Mouse (Mus musculus) stomach, postnatal 0 days (tissue): ENCODE data around the gene Pole2. TPM values are rescaled to one million over a fixed set of nuclear protein-coding genes. Genes with fewer than 3 reads are reported as not detected.
"Not testable (repeated sequence)": the region's sequence is repeated elsewhere in the genome, so short reads cannot be mapped to it uniquely, and the experiment has no call there.

ENCODE experiments used
- ATAC-seq: fragments of 200-750 bp; cut with Nextera tagmentation; 2 replicates; pipeline ENCODE4 v1.8.0; 2017; ENCODE audit not compliant: low FRiP score, low TSS enrichment
- DNase-seq: peaks from one replicate; pipeline ENCODE4 v3.0.0-alpha.2; 2016; ENCODE audit warnings: low spot score
- H3K27ac ChIP-seq: fragments of 300-500 bp; sonication (generic); replicated peaks from 2 replicates; pipeline ENCODE4 v1.5.1; 2014; ENCODE audit warnings: mild to moderate bottlenecking, control low read depth
- H3K27me3 ChIP-seq: fragments of 300-500 bp; sonication (generic); 2 replicates; pipeline ENCODE4 v1.6.1; 2014; ENCODE audit warnings: low read length; ENCODE audit not compliant: control insufficient read depth, insufficient read depth
- H3K36me3 ChIP-seq: fragments of 300-500 bp; sonication (generic); 2 replicates; pipeline ENCODE4 v1.6.1; 2014; ENCODE audit warnings: low read length, mixed read lengths; ENCODE audit not compliant: control insufficient read depth, insufficient read depth
- H3K4me1 ChIP-seq: fragments of 300-500 bp; sonication (generic); replicated peaks from 2 replicates; pipeline ENCODE4 v1.6.1; 2014; ENCODE audit warnings: antibody characterized with exemption; ENCODE audit not compliant: control insufficient read depth, insufficient read depth
- H3K4me2 ChIP-seq: fragments of 300-500 bp; sonication (generic); replicated peaks from 2 replicates; pipeline ENCODE4 v1.6.1; 2014; ENCODE audit warnings: low read depth, mild to moderate bottlenecking, control low read depth, moderate library complexity
- H3K4me3 ChIP-seq: fragments of 300-500 bp; sonication (generic); 2 replicates; pipeline ENCODE4 v1.5.1; 2014; ENCODE audit warnings: low read depth, low read length, control low read depth
- H3K9ac ChIP-seq: fragments of 300-500 bp; sonication (generic); 2 replicates; pipeline ENCODE4 v1.6.1; 2014; ENCODE audit warnings: mild to moderate bottlenecking, low read length, control low read depth, mixed read lengths
- H3K9me3 ChIP-seq: fragments of 300-500 bp; sonication (generic); 2 replicates; pipeline ENCODE4 v1.6.1; 2016; ENCODE audit warnings: low read length; ENCODE audit not compliant: control insufficient read depth
- CTCF ChIP-seq: IDR thresholded peaks from 2 replicates; pipeline ENCODE4 v1.5.1; 2016; ENCODE audit warnings: antibody characterized with exemption, low read depth, mild to moderate bottlenecking, moderate library complexity
- EP300 ChIP-seq: optimal IDR thresholded peaks from 2 replicates; pipeline ENCODE3; 2016; ENCODE audit warnings: antibody characterized with exemption
- WGBS: fragments of 180-500 bp; shearing (Covaris S2); extraction: QIAGEN DNeasy Blood & Tissue Kit; methylation state at CpG from one replicate; pipeline ENCODE4 v1.1.7; 2014; 5-methylcytosine and 5-hydroxymethylcytosine counted together
- polyA plus RNA-seq: library from polyadenylated mRNA; unstranded; fragments of >200 nt; fragmentation: Nextera tagmentation; extraction: Ambion mirVana; gene quantifications from 2 replicates; pipeline ENCODE4 v1.2.1, GENCODE M21; 2015

Pole2 gene
- polyA plus RNA-seq, 1 experiment from 2014 or later: 9.0 TPM

- H3K4me3 ChIP-seq: no peak overlapping the region
- H3K9ac ChIP-seq: no peak overlapping the region
- no peaks in the 10 kb centered on the region for H3K9me3 ChIP-seq
- 55% methylated on average over 12 of the region's 12 CpGs for WGBS
- ATAC-seq (no peak), DNase-seq (no peak)
- no peaks in the 10 kb centered on the region for H3K27me3 ChIP-seq
- H3K4me2 ChIP-seq: no peak overlapping the region
- H3K36me3 ChIP-seq: peaks cover 2% of the 10 kb centered on the region; the same call in 1 of the 2 replicates
- H3K4me1 ChIP-seq: no peaks in the 10 kb centered on the region
- TF ChIP-seq EP300 (no peak), CTCF (no peak)
- no peak overlapping the region for H3K27ac ChIP-seq
Observed at GRCm38 (mm10) chr12:69179371-69179770, 48.6 kb downstream of the Pole2 start.

GRCm38 (mm10) chr12:69177526-69177925, 50.5 kb downstream of the Pole2 start:
- Histone ChIP-seq H3K4me1 (no peaks in the 10 kb centered on the region), H3K9ac (no peak overlapping the region), H3K4me2 (no peak overlapping the region), H3K27ac (no peak overlapping the region), H3K9me3 (no peaks in the 10 kb centered on the region), H3K4me3 (no peak overlapping the region), H3K36me3 (peaks cover 2% of the 10 kb centered on the region; the same call in 1 of the 2 replicates), H3K27me3 (no peaks in the 10 kb centered on the region)
- no peak for ATAC-seq
- TF ChIP-seq CTCF (no peak), EP300 (no peak)
- DNase-seq: no peak
- WGBS: 84% methylated on average over 3 of the region's 3 CpGs

- H3K27me3 ChIP-seq: no peaks in the 10 kb centered on the region
- no peaks in the 10 kb centered on the region for H3K4me1 ChIP-seq
- no peak overlapping the region for H3K4me2 ChIP-seq
- no peaks in the 10 kb centered on the region for H3K36me3 ChIP-seq
- 80% methylated on average over 3 of the region's 3 CpGs for WGBS
- H3K9ac ChIP-seq: no peak overlapping the region
- no peak for TF ChIP-seq EP300
- DNase-seq (no peak), ATAC-seq (peak; percentile 78)
- no peak overlapping the region for H3K27ac ChIP-seq
- no peaks in the 10 kb centered on the region for H3K9me3 ChIP-seq
- H3K4me3 ChIP-seq: no peak overlapping the region
Observed at GRCm38 (mm10) chr12:69175975-69176374, 52.0 kb downstream of the Pole2 start.

- ATAC-seq (no peak), DNase-seq (no peak)
- no peak overlapping the region for H3K4me2 ChIP-seq
- no peaks in the 10 kb centered on the region for H3K9me3 ChIP-seq
- H3K4me1 ChIP-seq: no peaks in the 10 kb centered on the region
- H3K9ac ChIP-seq: no peak overlapping the region
- TF ChIP-seq EP300 (no peak), CTCF (no peak)
- H3K27ac ChIP-seq: no peak overlapping the region
- H3K4me3 ChIP-seq: no peak overlapping the region
- H3K27me3 ChIP-seq: no peaks in the 10 kb centered on the region
- WGBS: 91% methylated on average over 2 of the region's 2 CpGs
- H3K36me3 ChIP-seq: no peaks in the 10 kb centered on the region
Observed at GRCm38 (mm10) chr12:69171307-69171706, 56.7 kb downstream of the Pole2 start.

GRCm38 (mm10) chr12:69168461-69169106, 59.4 kb downstream of the Pole2 start, which contains the start of gene Lrr1:
TSS of gene Lrr1 (plus strand) at chr12:69168814.
- Histone ChIP-seq H3K27me3 (no peaks in the 10 kb centered on the region), H3K9ac (peak within 1 kb of the TSS; percentile 61), H3K36me3 (no peaks in the 10 kb centered on the region), H3K27ac (0 out of 2 replicates have a peak within 1 kb of the TSS, but pooled peaks have one; percentile 31), H3K9me3 (no peaks in the 10 kb centered on the region), H3K4me2 (peak within 1 kb of the TSS; percentile 93), H3K4me3 (peak within 1 kb of the TSS; percentile 65), H3K4me1 (no peaks in the 10 kb centered on the region)
- DNase-seq: peak; percentile 83
- peak; percentile 81 for ATAC-seq
- WGBS: under 1% methylated on average over 40 of the region's 40 CpGs
- TF ChIP-seq EP300 (peak; percentile 98), CTCF (0 out of 2 replicates have a peak, but pooled peaks have one; percentile 5)

GRCm38 (mm10) chr12:69167656-69168460, 60.1 kb downstream of the Pole2 start:
- TF ChIP-seq CTCF: no peak
- no peak for TF ChIP-seq EP300
- Histone ChIP-seq H3K27ac (no peak overlapping the region), H3K36me3 (no peaks in the 10 kb centered on the region), H3K4me1 (no peaks in the 10 kb centered on the region), H3K4me2 (peak overlapping the region; percentile 93), H3K9ac (peak overlapping the region; percentile 61), H3K27me3 (no peaks in the 10 kb centered on the region), H3K9me3 (no peaks in the 10 kb centered on the region), H3K4me3 (peak overlapping the region; percentile 65)
- DNase-seq (no peak), ATAC-seq (no peak)
- WGBS: 7% methylated on average over 18 of the region's 18 CpGs

GRCm38 (mm10) chr12:69166861-69167581, 61.0 kb downstream of the Pole2 start:
- not testable (repeated sequence) for H3K9me3 ChIP-seq, H3K27me3 ChIP-seq, DNase-seq, H3K4me2 ChIP-seq, H3K36me3 ChIP-seq, H3K4me1 ChIP-seq, H3K4me3 ChIP-seq, ATAC-seq, H3K27ac ChIP-seq, H3K9ac ChIP-seq
- WGBS: 71% methylated on average over 8 of the region's 8 CpGs
